Mouse (Mus musculus): ENCODE results near the gene Dctpp1.
A peak's percentile ranks its signal among the peaks of the same experiment; 100 is the strongest.

Dctpp1 gene

GRCm38 (mm10) chr7:127210266-127210665 is 50.2 kb downstream of the Dctpp1 start:
- DNase-seq (ENCODE audit: low read depth, low spot score) = no peak

- no peak for DNase-seq (ENCODE audit: low read depth, low spot score)
Observed at GRCm38 (mm10) chr7:127209851-127210250, 50.7 kb downstream of the Dctpp1 start.

- peak; percentile 91 for DNase-seq (ENCODE audit: low read depth, low spot score)
Observed at GRCm38 (mm10) chr7:127208553-127209438, 51.7 kb downstream of the Dctpp1 start, which contains the start of gene Mylpf. TSS of gene Mylpf (plus strand) at chr7:127208890.

- DNase-seq (ENCODE audit: low read depth, low spot score) = no peak
Observed at GRCm38 (mm10) chr7:127208295-127208552, 52.3 kb downstream of the Dctpp1 start, which contains the start of gene Tbc1d10b. TSS of gene Tbc1d10b (minus strand) at chr7:127208468.

GRCm38 (mm10) chr7:127207374-127208294 is 52.9 kb downstream of the Dctpp1 start:
- no peak for DNase-seq (ENCODE audit: low read depth, low spot score)
